Mouse (Mus musculus) embryonic facial prominence, embryonic 15.5 days (tissue): ENCODE data around the gene Sec24b. TPM values are rescaled to one million over a fixed set of nuclear protein-coding genes. Genes with fewer than 3 reads are reported as not detected.

Source experiments
- ATAC-seq: fragments of 200-750 bp; cut with Nextera tagmentation; 2 replicates; pipeline ENCODE4 v1.8.0; 2017; ENCODE audit warnings: low read depth, moderate TSS enrichment; ENCODE audit not compliant: insufficient number of reproducible peaks, low FRiP score, low TSS enrichment
- H3K27ac ChIP-seq: fragments of 300-500 bp; sonication (generic); replicated peaks from 2 replicates; pipeline ENCODE4 v1.5.1; 2015; ENCODE audit warnings: mild to moderate bottlenecking, inconsistent platforms
- H3K27me3 ChIP-seq: fragments of 300-500 bp; sonication (generic); 2 replicates; pipeline ENCODE4 v1.6.1; 2015; ENCODE audit warnings: inconsistent platforms
- H3K36me3 ChIP-seq: fragments of 300-500 bp; sonication (generic); 2 replicates; pipeline ENCODE4 v1.6.1; 2015; ENCODE audit warnings: mild to moderate bottlenecking, inconsistent platforms
- H3K4me1 ChIP-seq: fragments of 300-500 bp; sonication (generic); 2 replicates; pipeline ENCODE4 v1.6.1; 2015; ENCODE audit warnings: inconsistent platforms
- H3K4me2 ChIP-seq: fragments of 300-500 bp; sonication (generic); replicated peaks from 2 replicates; pipeline ENCODE4 v1.6.1; 2015; ENCODE audit warnings: mild to moderate bottlenecking, inconsistent platforms
- H3K4me3 ChIP-seq: fragments of 300-500 bp; sonication (generic); replicated peaks from 2 replicates; pipeline ENCODE4 v1.5.1; 2015; ENCODE audit warnings: mild to moderate bottlenecking, inconsistent platforms
- H3K9ac ChIP-seq: fragments of 300-500 bp; sonication (generic); 2 replicates; pipeline ENCODE4 v1.6.1; 2015; ENCODE audit warnings: inconsistent platforms
- H3K9me3 ChIP-seq: fragments of 300-500 bp; sonication (generic); replicated peaks from 2 replicates; pipeline ENCODE4 v1.6.1; 2016; ENCODE audit warnings: inconsistent platforms
- WGBS: fragments of 180-500 bp; shearing (Covaris S2); methylation state at CpG from one replicate; pipeline ENCODE4 v1.1.7; 2015; 5-methylcytosine and 5-hydroxymethylcytosine counted together
- polyA plus RNA-seq: library from polyadenylated mRNA; unstranded; fragments of >200 nt; fragmentation: Nextera tagmentation; extraction: Ambion mirVana; gene quantifications from 2 replicates; pipeline ENCODE4 v1.2.1, GENCODE M21; 2015

The Sec24b gene
- polyA plus RNA-seq, result 30.8 and 36.3 TPM in 2 replicates

DNA sequence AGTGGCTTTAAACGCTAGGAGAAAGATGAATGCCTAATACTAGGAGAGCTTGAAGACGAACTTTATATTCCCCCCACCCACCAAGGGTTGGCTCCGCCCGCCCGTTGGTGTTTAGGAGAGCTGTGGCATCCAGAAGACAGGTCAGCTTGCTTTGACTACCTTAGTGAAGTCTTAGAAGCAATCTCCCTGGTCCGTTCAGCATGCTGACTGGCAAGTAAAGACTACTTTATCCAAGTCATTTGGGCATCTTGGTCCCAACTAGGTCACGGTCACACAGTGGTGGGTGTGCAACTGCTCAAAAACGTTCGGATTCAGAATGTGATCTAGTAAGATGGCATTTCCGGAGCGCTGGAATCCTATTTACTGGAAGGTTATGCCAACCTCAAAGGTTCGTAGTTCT lies at the start of gene Sec24b:
Gene Sec24b (minus strand): TSS at position 273 of the 400 bp plus-strand sequence.
- H3K4me2 ChIP-seq, result peak within 1 kb of the TSS; percentile 69
- peak within 1 kb of the TSS; percentile 94 for H3K9ac ChIP-seq
- peaks cover 31% of the 10 kb centered on the region for H3K4me1 ChIP-seq
- no peaks in the 10 kb centered on the region for H3K36me3 ChIP-seq
- H3K27ac ChIP-seq, result peak within 1 kb of the TSS; percentile 98
- H3K9me3 ChIP-seq, result no peaks in the 10 kb centered on the region
- H3K4me3 ChIP-seq, result peak within 1 kb of the TSS; percentile 92
- no peaks in the 10 kb centered on the region for H3K27me3 ChIP-seq
- ATAC-seq, result no peak
- WGBS, result 6% methylated on average over 12 of the region's 12 CpGs

DNA sequence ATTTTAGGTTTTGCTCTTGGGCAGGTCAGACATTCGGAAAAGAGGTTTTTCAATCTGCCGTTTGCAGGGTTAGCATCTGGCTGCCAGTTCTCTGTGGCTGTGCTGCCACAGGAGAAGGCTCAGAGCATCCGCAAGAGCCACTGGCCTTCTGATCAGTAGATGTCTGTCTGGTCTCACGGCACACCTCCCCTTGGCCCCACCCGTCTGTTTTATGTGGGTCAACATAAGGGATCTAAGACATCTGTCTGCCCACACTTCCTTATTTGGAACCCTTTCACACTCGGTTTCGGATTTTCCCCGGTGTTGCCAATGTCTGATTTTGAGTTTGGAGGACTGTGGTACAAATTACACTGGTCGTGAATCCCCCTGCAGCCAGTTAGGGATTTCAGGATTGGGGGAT lies 43.1 kb upstream of the Sec24b start:
- Histone ChIP-seq H3K9ac (no peak overlapping the region), H3K4me1 (peaks cover 8% of the 10 kb centered on the region), H3K4me3 (no peak overlapping the region), H3K9me3 (no peaks in the 10 kb centered on the region), H3K36me3 (no peaks in the 10 kb centered on the region), H3K27me3 (no peaks in the 10 kb centered on the region), H3K4me2 (no peak overlapping the region), H3K27ac (no peak overlapping the region)
- WGBS, result 57% methylated on average over 9 of the region's 9 CpGs
- no peak for ATAC-seq

- Histone ChIP-seq H3K4me1 (peaks cover 8% of the 10 kb centered on the region), H3K4me3 (no peak overlapping the region), H3K9ac (no peak overlapping the region), H3K27me3 (no peaks in the 10 kb centered on the region), H3K27ac (no peak overlapping the region), H3K9me3 (no peaks in the 10 kb centered on the region), H3K36me3 (no peaks in the 10 kb centered on the region), H3K4me2 (no peak overlapping the region)
- 79% methylated on average over 8 of the region's 8 CpGs for WGBS
- no peak for ATAC-seq
Observed at GRCm38 (mm10) chr3:130103486-130103885, 42.1 kb upstream of the Sec24b start.

- no peaks in the 10 kb centered on the region for H3K4me1 ChIP-seq
- ATAC-seq, result no peak
- H3K4me3 ChIP-seq, result no peak overlapping the region
- 44% methylated on average over 5 of the region's 5 CpGs for WGBS
- H3K27ac ChIP-seq, result no peak overlapping the region
- H3K9ac ChIP-seq, result no peak overlapping the region
- H3K9me3 ChIP-seq, result no peaks in the 10 kb centered on the region
- no peaks in the 10 kb centered on the region for H3K27me3 ChIP-seq
- no peak overlapping the region for H3K4me2 ChIP-seq
- no peaks in the 10 kb centered on the region for H3K36me3 ChIP-seq
Observed at GRCm38 (mm10) chr3:130095160-130095781, 33.9 kb upstream of the Sec24b start.

- Histone ChIP-seq H3K9me3 (no peaks in the 10 kb centered on the region), H3K27me3 (no peaks in the 10 kb centered on the region), H3K27ac (no peak overlapping the region), H3K4me2 (no peak overlapping the region), H3K4me3 (no peak overlapping the region), H3K9ac (no peak overlapping the region), H3K4me1 (no peaks in the 10 kb centered on the region), H3K36me3 (no peaks in the 10 kb centered on the region)
- WGBS, result 66% methylated on average over 5 of the region's 5 CpGs
- no peak for ATAC-seq
Observed at GRCm38 (mm10) chr3:130094125-130094704, 32.9 kb upstream of the Sec24b start.

- 80% methylated on average over 9 of the region's 9 CpGs for WGBS
- H3K9me3 ChIP-seq, result no peaks in the 10 kb centered on the region
- H3K36me3 ChIP-seq, result no peaks in the 10 kb centered on the region
- peaks cover 17% of the 10 kb centered on the region for H3K4me1 ChIP-seq
- no peak overlapping the region for H3K9ac ChIP-seq
- H3K27me3 ChIP-seq, result 0 out of 2 replicates have a peak, but pooled peaks cover 2% of the 10 kb centered on the region
- H3K4me3 ChIP-seq, result no peak overlapping the region
- H3K27ac ChIP-seq, result no peak overlapping the region
- no peak overlapping the region for H3K4me2 ChIP-seq
- ATAC-seq, result no peak
Observed at GRCm38 (mm10) chr3:130090460-130090859, 29.1 kb upstream of the Sec24b start.

DNA sequence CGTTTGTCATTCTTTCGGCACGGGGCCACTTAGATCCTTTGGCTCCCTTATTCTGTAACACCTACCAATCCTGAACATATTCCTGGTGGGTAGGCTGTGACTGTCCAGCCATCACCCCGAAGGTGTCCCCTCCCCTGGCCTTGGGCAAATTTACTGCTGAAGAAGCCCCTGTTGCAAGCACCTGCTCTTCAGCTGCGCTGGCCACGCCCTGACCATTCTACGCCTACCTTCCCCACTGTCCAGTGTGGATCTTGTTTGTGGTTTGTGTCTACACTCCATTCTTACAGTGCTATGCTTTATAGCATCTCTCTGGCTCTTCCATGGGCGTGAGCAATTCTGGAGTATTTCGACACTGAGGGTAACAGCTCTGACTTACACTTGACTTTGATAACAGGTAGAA lies 27.3 kb upstream of the Sec24b start:
- 0 out of 2 replicates have a peak, but pooled peaks cover 2% of the 10 kb centered on the region for H3K27me3 ChIP-seq
- H3K9ac ChIP-seq, result no peak overlapping the region
- WGBS, result 90% methylated on average over 9 of the region's 9 CpGs
- H3K9me3 ChIP-seq, result no peaks in the 10 kb centered on the region
- peaks cover 17% of the 10 kb centered on the region for H3K4me1 ChIP-seq
- no peaks in the 10 kb centered on the region for H3K36me3 ChIP-seq
- H3K27ac ChIP-seq, result no peak overlapping the region
- no peak overlapping the region for H3K4me3 ChIP-seq
- no peak for ATAC-seq
- H3K4me2 ChIP-seq, result no peak overlapping the region

DNA sequence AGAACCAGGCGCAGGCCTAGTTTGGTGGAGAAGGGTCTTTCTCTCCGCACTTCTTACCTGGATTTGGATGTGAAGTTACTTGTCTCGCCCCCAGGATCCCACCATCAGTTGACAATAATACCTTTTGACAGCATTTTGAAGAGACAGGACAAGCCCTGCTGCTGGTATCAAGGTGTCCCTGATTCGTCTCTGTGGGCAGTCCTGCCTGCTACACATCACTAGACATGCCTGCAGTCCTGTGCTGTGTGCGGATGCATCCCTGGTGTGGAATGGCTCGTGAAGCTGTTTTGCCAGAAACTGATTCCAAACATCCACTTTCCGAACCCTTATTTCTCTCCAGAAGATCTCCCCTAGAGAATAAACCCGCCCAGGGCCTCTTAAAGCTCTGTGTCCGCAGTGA lies 26.1 kb upstream of the Sec24b start:
- Histone ChIP-seq H3K36me3 (no peaks in the 10 kb centered on the region), H3K4me3 (no peak overlapping the region), H3K9me3 (no peaks in the 10 kb centered on the region), H3K27me3 (0 out of 2 replicates have a peak, but pooled peaks cover 2% of the 10 kb centered on the region), H3K4me1 (peaks cover 17% of the 10 kb centered on the region), H3K9ac (no peak overlapping the region), H3K4me2 (peak overlapping the region; percentile 32; the same call in 1 of the 2 replicates), H3K27ac (no peak overlapping the region)
- no peak for ATAC-seq
- WGBS, result 58% methylated on average over 9 of the region's 9 CpGs

DNA sequence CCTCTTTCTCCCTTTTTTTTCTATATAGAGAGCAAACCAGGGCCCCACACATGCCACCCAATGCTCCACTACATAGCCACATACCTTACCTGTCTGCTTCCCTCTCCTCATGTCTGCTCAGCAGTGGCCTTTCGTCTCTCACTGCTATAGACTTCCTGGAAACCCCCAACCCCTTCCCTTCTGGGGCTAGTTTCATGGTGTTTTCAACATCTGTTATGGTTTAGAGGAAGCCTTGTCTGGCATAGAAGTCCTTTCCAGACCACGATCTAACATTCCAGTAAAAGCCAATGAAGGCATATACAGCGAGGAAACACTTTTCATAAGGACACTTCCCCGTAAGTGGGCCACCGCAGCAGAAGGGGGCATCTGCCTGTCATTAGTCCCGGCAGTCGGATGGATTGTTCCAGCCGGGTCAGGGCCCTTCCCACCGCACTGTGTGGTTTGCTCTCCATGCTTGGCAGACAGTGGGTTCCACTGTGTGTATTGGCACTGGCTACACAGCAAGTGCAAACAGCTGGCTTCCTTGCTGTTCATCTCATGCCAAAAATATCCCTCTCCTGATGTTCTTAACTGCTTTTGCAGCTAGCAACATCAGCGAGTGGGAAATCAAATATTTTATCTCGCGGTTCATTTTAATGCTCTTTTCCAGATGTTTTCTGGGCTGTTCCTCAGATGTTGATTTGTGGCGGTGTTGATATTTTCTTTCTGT lies 25.2 kb upstream of the Sec24b start:
- Histone ChIP-seq H3K27me3 (0 out of 2 replicates have a peak, but pooled peaks cover 2% of the 10 kb centered on the region), H3K9ac (no peak overlapping the region), H3K9me3 (no peaks in the 10 kb centered on the region), H3K4me2 (peak overlapping the region; percentile 32), H3K4me1 (peaks cover 17% of the 10 kb centered on the region), H3K27ac (peak overlapping the region; percentile 36), H3K4me3 (no peak overlapping the region), H3K36me3 (no peaks in the 10 kb centered on the region)
- peak; percentile 91 for ATAC-seq
- WGBS, result 38% methylated on average over 13 of the region's 13 CpGs

DNA sequence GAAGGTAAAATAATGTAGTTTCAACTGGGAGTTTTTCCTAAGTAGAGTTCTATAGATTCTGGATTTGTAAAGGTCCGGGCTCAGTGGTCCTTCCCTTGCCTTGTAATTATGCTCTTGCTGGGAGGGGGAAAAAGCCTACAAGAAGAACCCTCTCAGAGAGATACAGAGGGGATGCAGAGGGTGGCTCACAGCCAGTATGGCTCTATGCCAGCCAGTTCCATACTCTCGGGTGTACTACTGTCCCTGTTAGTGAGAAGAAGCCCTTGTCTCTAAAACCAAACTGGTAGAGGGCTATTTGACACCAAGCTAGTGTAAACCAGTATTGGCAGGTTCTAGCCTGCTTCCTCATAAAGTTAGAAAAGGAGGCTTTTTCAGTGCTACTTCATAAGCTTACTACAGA lies 22.0 kb upstream of the Sec24b start:
- Histone ChIP-seq H3K36me3 (no peaks in the 10 kb centered on the region), H3K27me3 (0 out of 2 replicates have a peak, but pooled peaks cover 2% of the 10 kb centered on the region), H3K27ac (no peak overlapping the region), H3K4me1 (peaks cover 17% of the 10 kb centered on the region), H3K4me3 (no peak overlapping the region), H3K9ac (no peak overlapping the region), H3K9me3 (no peaks in the 10 kb centered on the region), H3K4me2 (no peak overlapping the region)
- no peak for ATAC-seq
- WGBS, result 55% methylated on average over 2 of the region's 2 CpGs

DNA sequence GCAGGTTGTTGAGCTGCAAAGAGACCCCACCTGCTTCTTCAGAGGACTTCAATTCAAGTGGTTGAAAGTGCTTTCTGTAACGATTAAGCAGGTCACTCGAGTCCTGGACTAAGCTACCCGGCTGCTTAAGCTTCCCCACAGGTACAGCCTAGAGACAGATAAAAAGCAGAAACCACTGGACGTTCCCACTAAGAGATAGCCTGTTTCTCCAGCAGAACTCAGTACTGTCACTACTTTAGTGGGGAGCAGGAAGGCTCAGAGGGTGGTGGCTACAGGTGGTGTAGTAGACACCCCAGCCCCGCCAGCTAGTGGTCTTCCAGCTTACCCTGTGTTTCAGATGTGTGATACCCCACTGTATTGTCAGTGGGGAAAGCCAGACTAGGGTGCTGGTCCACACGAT lies 19.3 kb upstream of the Sec24b start:
- Histone ChIP-seq H3K27ac (no peak overlapping the region), H3K9ac (no peak overlapping the region), H3K9me3 (no peaks in the 10 kb centered on the region), H3K27me3 (no peaks in the 10 kb centered on the region), H3K4me1 (no peaks in the 10 kb centered on the region), H3K4me3 (no peak overlapping the region), H3K4me2 (no peak overlapping the region), H3K36me3 (no peaks in the 10 kb centered on the region)
- WGBS, result 70% methylated on average over 6 of the region's 6 CpGs
- no peak for ATAC-seq
